Mouse (Mus musculus) intestine, postnatal 0 days (tissue): ENCODE measurements around the gene Nbea. TPM values are rescaled to one million over a fixed set of nuclear protein-coding genes. Genes with fewer than 3 reads are reported as not detected.
A peak's percentile ranks its signal among the peaks of the same experiment; 100 is the strongest.

Experiments
- ATAC-seq: fragments of 200-750 bp; cut with Nextera tagmentation; 2 replicates; pipeline ENCODE4 v1.8.0; 2017; ENCODE audit warnings: mild to moderate bottlenecking, moderate TSS enrichment, moderate library complexity
- H3K27ac ChIP-seq: fragments of 300-500 bp; sonication (generic); 2 replicates; pipeline ENCODE4 v1.5.1; 2014; ENCODE audit warnings: mild to moderate bottlenecking, low read depth, low read length, moderate library complexity
- H3K27me3 ChIP-seq: fragments of 300-500 bp; sonication (generic); replicated peaks from 2 replicates; pipeline ENCODE4 v1.6.1; 2014; ENCODE audit warnings: low read length, mixed read lengths; ENCODE audit not compliant: control insufficient read depth, insufficient read depth
- H3K36me3 ChIP-seq: fragments of 300-500 bp; sonication (generic); 2 replicates; pipeline ENCODE4 v1.6.1; 2014; ENCODE audit warnings: mild to moderate bottlenecking, moderate library complexity; ENCODE audit not compliant: control insufficient read depth, insufficient read depth
- H3K4me1 ChIP-seq: fragments of 300-500 bp; sonication (generic); replicated peaks from 2 replicates; pipeline ENCODE4 v1.6.1; 2014; ENCODE audit warnings: antibody characterized with exemption, low read length, mixed read lengths; ENCODE audit not compliant: control insufficient read depth, insufficient read depth
- H3K4me2 ChIP-seq: fragments of 300-500 bp; sonication (generic); replicated peaks from 2 replicates; pipeline ENCODE4 v1.6.1; 2014; ENCODE audit warnings: low read depth, mild to moderate bottlenecking, moderate library complexity
- H3K4me3 ChIP-seq: fragments of 300-500 bp; sonication (generic); 2 replicates; pipeline ENCODE4 v1.5.1; 2014; ENCODE audit warnings: low read depth, low read length
- H3K9ac ChIP-seq: fragments of 300-500 bp; sonication (generic); 2 replicates; pipeline ENCODE4 v1.6.1; 2014; ENCODE audit warnings: mild to moderate bottlenecking, low read depth, low read length
- H3K9me3 ChIP-seq: fragments of 300-500 bp; sonication (generic); 2 replicates; pipeline ENCODE4 v1.6.1; 2016; ENCODE audit warnings: mixed run types; ENCODE audit not compliant: control insufficient read depth
- CTCF ChIP-seq: sonication (generic); IDR thresholded peaks from 2 replicates; pipeline ENCODE4 v1.5.1; 2016; ENCODE audit warnings: low read depth, mild to moderate bottlenecking, control low read depth, antibody characterized with exemption, moderate library complexity
- WGBS: fragments of 180-500 bp; shearing (Covaris S2); extraction: QIAGEN DNeasy Blood & Tissue Kit; methylation state at CpG from one replicate; pipeline ENCODE4 v1.1.7; 2014; 5-methylcytosine and 5-hydroxymethylcytosine counted together
- polyA plus RNA-seq: library from polyadenylated mRNA; unstranded; fragments of >200 nt; fragmentation: Nextera tagmentation; extraction: Ambion mirVana; gene quantifications from 2 replicates; pipeline ENCODE4 v1.2.1, GENCODE M21; 2015

The Nbea gene
- polyA plus RNA-seq, 1 experiment from 2014 or later = 4.2 TPM

DNA sequence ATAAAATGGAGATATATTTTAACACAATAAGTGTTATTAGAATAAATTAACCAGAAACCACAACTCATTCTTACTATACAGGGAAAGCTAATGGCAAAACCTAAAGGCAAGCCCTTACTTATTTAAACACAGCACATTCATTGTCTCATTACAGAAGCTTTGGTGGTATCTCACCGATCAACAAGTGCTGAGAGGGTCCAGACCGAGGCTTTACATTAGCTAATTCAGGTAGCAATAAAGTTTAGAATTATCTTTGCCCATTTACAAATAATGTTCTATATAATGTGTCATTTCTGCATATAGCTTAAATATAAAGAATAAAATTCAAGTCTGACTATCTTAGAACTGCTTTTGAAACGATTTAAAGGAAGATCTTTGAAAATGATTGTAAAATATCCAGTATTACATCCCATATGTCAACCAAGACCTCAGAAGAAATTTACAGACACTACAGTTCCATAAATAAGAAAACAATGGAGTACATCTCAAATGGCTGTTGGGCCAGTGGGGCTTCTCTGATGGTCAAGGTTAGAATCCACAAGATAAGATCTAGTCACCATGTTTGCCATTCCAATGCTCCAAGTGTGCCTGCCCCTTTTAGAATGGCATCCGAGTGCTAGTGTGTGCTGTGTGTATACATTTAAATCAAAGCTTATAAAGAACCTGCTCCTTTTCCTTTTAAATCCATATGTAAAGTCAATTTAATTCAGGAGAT lies 398.1 kb downstream of the Nbea start:
- Histone ChIP-seq H3K9me3 (no peaks in the 10 kb centered on the region), H3K4me1 (0 out of 2 replicates have a peak, but pooled peaks cover 2% of the 10 kb centered on the region), H3K9ac (no peak overlapping the region), H3K4me2 (no peak overlapping the region), H3K36me3 (no peaks in the 10 kb centered on the region), H3K4me3 (no peak overlapping the region), H3K27me3 (peaks cover 52% of the 10 kb centered on the region), H3K27ac (no peak overlapping the region)
- 80% methylated on average over 4 of the region's 4 CpGs for WGBS
- TF ChIP-seq CTCF = no peak
- ATAC-seq = no peak

GRCm38 (mm10) chr3:55784101-55784500 lies 399.4 kb downstream of the Nbea start:
- H3K36me3 ChIP-seq = no peaks in the 10 kb centered on the region
- no peak overlapping the region for H3K27ac ChIP-seq
- peaks cover 57% of the 10 kb centered on the region for H3K27me3 ChIP-seq
- no peak overlapping the region for H3K9ac ChIP-seq
- no peak for TF ChIP-seq CTCF
- no peaks in the 10 kb centered on the region for H3K9me3 ChIP-seq
- 57% methylated on average over 7 of the region's 7 CpGs for WGBS
- H3K4me1 ChIP-seq = 0 out of 2 replicates have a peak, but pooled peaks cover 4% of the 10 kb centered on the region
- no peak overlapping the region for H3K4me2 ChIP-seq
- no peak for ATAC-seq
- H3K4me3 ChIP-seq = peak overlapping the region; percentile 16; the same call in 1 of the 2 replicates

GRCm38 (mm10) chr3:55783171-55784081 lies 400.1 kb downstream of the Nbea start:
- no peak for ATAC-seq
- TF ChIP-seq CTCF = no peak
- Histone ChIP-seq H3K9ac (no peak overlapping the region), H3K4me3 (peak overlapping the region; percentile 16), H3K27me3 (peaks cover 53% of the 10 kb centered on the region), H3K27ac (no peak overlapping the region), H3K4me1 (0 out of 2 replicates have a peak, but pooled peaks cover 4% of the 10 kb centered on the region), H3K4me2 (peak overlapping the region; percentile 41), H3K9me3 (no peaks in the 10 kb centered on the region), H3K36me3 (no peaks in the 10 kb centered on the region)
- 43% methylated on average over 45 of the region's 45 CpGs for WGBS

DNA sequence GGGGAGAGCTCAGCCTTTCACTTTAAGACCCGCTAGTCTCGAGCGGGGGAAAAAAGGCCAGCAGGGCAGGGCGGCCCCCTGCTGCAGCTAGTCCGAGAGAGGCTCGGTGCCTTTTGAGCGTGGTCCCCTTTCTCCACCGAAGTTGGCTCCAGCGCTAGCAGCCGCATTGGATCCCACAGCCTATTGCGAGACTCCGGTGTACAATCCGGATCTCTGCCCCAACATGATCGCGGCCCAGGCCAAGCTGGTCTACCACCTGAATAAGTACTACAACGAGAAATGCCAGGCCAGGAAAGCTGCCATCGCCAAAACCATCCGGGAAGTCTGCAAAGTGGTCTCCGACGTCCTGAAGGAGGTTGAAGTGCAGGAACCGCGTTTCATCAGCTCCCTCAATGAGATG lies 400.7 kb downstream of the Nbea start:
- no peak for ATAC-seq
- Histone ChIP-seq H3K27me3 (peaks cover 55% of the 10 kb centered on the region), H3K27ac (no peak overlapping the region), H3K36me3 (no peaks in the 10 kb centered on the region), H3K4me3 (peak overlapping the region; percentile 16), H3K4me1 (0 out of 2 replicates have a peak, but pooled peaks cover 4% of the 10 kb centered on the region), H3K9ac (no peak overlapping the region), H3K4me2 (peak overlapping the region; percentile 43), H3K9me3 (no peaks in the 10 kb centered on the region)
- 29% methylated on average over 22 of the region's 22 CpGs for WGBS
- TF ChIP-seq CTCF = no peak

DNA sequence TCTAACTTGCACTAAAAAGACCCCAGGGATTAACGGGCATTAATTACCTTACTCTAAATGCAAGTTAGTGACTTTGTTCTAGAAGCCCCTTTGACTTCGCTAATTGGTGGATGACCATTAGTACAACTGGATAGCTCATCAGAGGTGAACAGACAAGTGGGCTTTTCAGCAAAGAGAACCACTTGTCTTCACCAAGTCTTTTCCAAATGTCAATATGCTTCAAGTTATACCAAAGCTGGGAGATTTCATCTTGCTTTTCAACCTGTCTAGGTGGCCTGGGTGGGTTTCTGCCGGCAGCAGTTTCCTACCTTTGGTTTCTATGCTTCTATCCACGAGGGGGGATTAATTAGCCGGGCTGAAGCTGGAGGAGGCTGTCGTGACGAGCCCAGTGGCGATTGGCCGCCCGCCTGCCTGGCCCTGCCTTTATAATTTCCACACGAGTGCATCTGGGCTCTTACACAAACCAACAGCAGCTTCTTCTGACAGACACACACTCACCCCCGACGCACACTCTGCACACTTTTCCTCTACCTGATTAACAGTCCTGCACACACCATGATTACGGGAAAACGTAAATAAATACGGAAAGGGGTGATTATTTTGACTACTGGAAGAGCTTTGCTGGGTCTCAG lies 401.3 kb downstream of the Nbea start, which contains the start of gene Mab21l1:
Gene Mab21l1 (plus strand): TSS at position 455 of the 632 bp plus-strand sequence.
- no peaks in the 10 kb centered on the region for H3K9me3 ChIP-seq
- H3K4me3 ChIP-seq = peak within 1 kb of the TSS; percentile 16
- no peak within 1 kb of the TSS for H3K27ac ChIP-seq
- ATAC-seq = no peak
- peak within 1 kb of the TSS; percentile 43 for H3K4me2 ChIP-seq
- no peak for TF ChIP-seq CTCF
- H3K36me3 ChIP-seq = no peaks in the 10 kb centered on the region
- H3K4me1 ChIP-seq = 0 out of 2 replicates have a peak, but pooled peaks cover 4% of the 10 kb centered on the region
- peaks cover 55% of the 10 kb centered on the region for H3K27me3 ChIP-seq
- WGBS = 41% methylated on average over 16 of the region's 16 CpGs
- no peak within 1 kb of the TSS for H3K9ac ChIP-seq
